Mouse (Mus musculus) liver (tissue): Measurements from ENCODE around the gene E130308A19Rik.
A peak's percentile ranks its signal among the peaks of the same experiment; 100 is the strongest.
"Not testable (repeated sequence)": the region's sequence is repeated elsewhere in the genome, so short reads cannot be mapped to it uniquely, and the experiment has no call there.

Experiments used
- DNase-seq: peaks from one replicate; pipeline ENCODE4 v3.0.0-alpha.2; 2020; ENCODE audit warnings: mixed read lengths

E130308A19Rik gene

GRCm38 (mm10) chr4:59789015-59789414 is 163.0 kb downstream of the E130308A19Rik start:
- no peak for DNase-seq

- DNase-seq: not testable (repeated sequence)
Measured at GRCm38 (mm10) chr4:59793626-59794025, 167.6 kb downstream of the E130308A19Rik start.

GRCm38 (mm10) chr4:59794116-59794515 is 168.1 kb downstream of the E130308A19Rik start:
- DNase-seq: no peak

GRCm38 (mm10) chr4:59795788-59796455 is 169.9 kb downstream of the E130308A19Rik start:
- DNase-seq: no peak

- no peak for DNase-seq
Measured at GRCm38 (mm10) chr4:59800181-59800580, 174.2 kb downstream of the E130308A19Rik start.

GRCm38 (mm10) chr4:59801489-59801888 is 175.5 kb downstream of the E130308A19Rik start, which contains the start of gene Inip:
Gene Inip, minus strand, starts transcription at chr4:59801589.
- DNase-seq: no peak

GRCm38 (mm10) chr4:59802107-59802506 is 176.1 kb downstream of the E130308A19Rik start:
- no peak for DNase-seq

GRCm38 (mm10) chr4:59802792-59803191 is 176.8 kb downstream of the E130308A19Rik start:
- peak; percentile 40 for DNase-seq

- DNase-seq: no peak
Measured at GRCm38 (mm10) chr4:59803358-59803757, 177.3 kb downstream of the E130308A19Rik start.

GRCm38 (mm10) chr4:59804754-59805153 is 178.7 kb downstream of the E130308A19Rik start:
- DNase-seq: no peak

- DNase-seq: peak; percentile 94
Measured at GRCm38 (mm10) chr4:59805181-59805967, 179.4 kb downstream of the E130308A19Rik start, which contains the start of gene Snx30. Gene Snx30, plus strand, starts transcription at chr4:59805840.

- peak; percentile 44 for DNase-seq
Measured at GRCm38 (mm10) chr4:59805968-59806878, 180.2 kb downstream of the E130308A19Rik start.

- DNase-seq: no peak
Measured at GRCm38 (mm10) chr4:59806879-59807195, 180.8 kb downstream of the E130308A19Rik start.

GRCm38 (mm10) chr4:59807521-59807920 is 181.5 kb downstream of the E130308A19Rik start:
- DNase-seq: no peak

- DNase-seq: no peak
Measured at GRCm38 (mm10) chr4:59808396-59808795, 182.4 kb downstream of the E130308A19Rik start.
